Mouse (Mus musculus) left cerebral cortex, adult 9 months (tissue): ENCODE data around the gene Grik2.
"Not testable (repeated sequence)": the region's sequence is repeated elsewhere in the genome, so short reads cannot be mapped to it uniquely, and the experiment has no call there.

Experiments used
- DNase-seq, 2 experiments: peaks; one replicate each; pipeline ENCODE4 v3.0.0; 2022; ENCODE audit warnings: low spot score in 2 of 2

Grik2 gene

DNA sequence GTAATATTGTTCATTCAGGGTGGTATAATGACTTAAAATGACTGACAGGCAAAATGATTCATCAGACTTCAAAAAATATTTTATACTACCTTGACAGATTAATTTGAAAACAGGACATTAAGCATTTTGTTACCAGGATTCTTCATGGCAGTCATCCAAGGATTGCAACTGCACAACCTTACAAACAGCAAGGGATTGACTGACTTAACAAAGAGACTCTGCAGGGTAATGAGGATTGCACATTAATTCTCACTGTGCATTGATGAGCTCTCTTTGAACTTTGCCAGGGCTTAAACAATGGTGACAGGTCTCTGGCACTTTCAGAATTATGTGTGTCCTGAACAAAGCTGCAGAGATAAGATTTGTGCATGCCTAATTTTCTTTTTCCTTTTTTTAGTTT is 466.2 kb downstream of the Grik2 start:
- DNase-seq, result no peak

DNA sequence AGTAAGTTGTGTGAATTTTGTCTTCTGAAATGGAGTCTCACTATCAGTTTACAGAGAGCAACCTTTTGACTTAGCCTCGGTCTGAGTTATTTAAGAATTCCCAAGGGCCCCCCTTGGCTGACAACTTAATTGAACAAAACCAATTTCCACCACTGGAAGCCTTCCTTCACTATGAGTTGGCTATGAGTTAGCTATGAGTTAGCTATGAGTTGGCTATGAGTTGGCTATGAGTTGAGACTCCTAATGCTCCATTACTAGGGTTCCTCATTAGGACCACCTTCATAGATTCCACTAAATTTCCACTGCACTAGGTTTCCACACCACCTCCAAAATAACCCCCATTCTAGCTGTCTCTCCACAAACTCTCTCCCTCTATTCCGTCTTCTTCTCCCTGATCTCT is 468.7 kb downstream of the Grik2 start:
- no peak for DNase-seq

DNA sequence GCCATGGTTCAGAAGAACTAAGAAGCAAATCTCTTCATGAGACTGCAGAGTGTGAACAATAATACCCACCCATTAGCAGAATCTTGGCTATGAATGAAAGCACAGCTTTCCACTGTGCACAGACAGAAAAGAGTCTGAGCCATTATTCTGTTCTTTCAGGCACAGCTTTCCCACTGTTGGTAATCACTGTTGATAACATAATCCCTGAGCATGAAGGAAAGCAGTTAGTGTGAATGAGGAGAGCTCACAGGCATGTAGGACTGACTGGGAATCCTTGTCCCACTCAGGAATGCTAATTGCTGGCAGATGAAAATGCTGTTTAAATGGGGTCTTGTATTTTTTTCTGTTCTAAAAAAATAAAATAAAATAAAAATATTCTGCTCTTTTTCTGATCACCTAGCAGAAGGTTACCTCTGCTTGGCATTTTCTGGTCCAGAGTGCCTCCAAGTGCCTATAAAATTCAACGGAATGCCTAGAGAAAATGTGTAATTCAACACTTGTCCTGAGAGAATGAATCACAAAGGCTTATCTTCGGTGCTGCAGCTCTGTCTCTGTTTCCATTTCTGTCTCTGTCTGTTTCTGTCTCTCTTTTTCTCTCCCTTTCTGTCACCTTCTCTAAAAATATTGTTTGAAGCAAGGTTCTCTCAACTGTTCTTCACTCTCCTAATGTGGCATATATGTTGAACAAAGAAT is 532.2 kb downstream of the Grik2 start:
- DNase-seq, result no peak

- DNase-seq, result not testable (repeated sequence)
These were observed 551.2 kb downstream of the Grik2 start for GRCm38 (mm10) chr10:49237356-49237755.

GRCm38 (mm10) chr10:49236844-49237243 is 551.7 kb downstream of the Grik2 start:
- not testable (repeated sequence) for DNase-seq

DNA sequence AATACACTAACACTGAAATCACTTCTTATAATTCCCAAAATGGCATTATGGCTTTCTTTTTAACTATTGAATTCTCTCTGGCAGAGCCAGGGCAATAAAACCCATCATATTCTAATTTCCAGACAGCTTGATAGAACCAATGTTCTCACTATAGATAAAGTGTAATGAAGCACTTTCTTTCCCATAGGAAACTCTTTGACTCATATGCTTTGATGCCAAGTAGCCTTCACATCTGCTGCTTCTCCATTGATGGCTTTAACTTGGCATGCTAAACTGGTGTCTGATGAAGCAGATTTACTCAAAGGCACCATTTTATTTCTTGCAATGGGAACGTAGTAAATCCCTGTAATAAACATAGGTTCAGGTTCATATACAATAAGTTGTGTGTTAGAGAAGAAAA is 568.5 kb downstream of the Grik2 start:
- DNase-seq, result no peak

DNA sequence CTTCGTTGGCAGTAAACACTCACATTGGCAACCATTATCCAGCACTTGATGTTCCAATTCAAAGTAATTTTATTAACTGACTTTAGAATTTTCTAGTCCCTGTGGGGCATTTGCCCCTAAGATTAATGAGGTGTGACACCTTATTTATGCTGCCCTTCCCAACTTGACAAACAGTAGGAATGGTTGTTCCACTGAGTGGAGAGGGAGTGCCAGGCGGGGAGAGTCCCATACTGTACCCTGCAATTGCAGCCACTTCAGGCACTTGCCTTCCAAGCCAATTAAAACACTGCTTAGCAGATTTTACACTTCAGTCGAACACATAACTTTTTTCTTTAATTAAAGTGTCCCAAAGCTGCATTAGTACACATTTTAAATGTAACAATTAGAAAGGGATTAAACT is 568.9 kb downstream of the Grik2 start:
- no peak for DNase-seq

DNA sequence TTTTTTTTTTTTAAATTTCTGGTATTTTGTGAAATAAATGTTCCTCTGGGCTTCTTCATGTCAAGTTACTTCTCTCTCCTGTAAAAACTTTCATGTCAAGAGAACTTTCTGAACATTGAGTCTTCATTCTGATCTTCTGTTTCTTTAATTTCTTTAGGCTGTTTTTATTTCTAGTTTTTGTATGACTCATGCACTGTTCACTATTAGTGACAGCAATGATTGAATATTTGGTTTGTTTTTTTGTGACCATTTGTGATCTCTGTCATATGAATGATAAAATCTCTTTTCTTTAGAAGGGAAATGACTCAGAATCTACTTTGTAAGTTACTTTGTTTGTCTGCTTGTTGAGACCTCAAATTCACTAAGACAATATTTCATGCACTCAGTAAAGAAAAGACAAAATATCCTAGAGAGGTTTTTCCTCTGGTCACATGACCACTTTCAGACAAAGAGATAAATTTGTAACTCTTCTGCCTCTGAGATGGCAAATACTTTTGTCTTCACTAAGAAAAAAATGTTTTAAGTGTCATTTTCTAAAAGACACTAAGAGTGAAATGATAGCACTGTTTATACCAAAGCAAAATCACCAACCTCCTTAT is 596.7 kb downstream of the Grik2 start:
- DNase-seq, result no peak

- DNase-seq, result no peak
These were observed 597.3 kb downstream of the Grik2 start for GRCm38 (mm10) chr10:49191291-49191690.

- DNase-seq, result no peak
These were observed 634.4 kb downstream of the Grik2 start for GRCm38 (mm10) chr10:49154134-49154533.

DNA sequence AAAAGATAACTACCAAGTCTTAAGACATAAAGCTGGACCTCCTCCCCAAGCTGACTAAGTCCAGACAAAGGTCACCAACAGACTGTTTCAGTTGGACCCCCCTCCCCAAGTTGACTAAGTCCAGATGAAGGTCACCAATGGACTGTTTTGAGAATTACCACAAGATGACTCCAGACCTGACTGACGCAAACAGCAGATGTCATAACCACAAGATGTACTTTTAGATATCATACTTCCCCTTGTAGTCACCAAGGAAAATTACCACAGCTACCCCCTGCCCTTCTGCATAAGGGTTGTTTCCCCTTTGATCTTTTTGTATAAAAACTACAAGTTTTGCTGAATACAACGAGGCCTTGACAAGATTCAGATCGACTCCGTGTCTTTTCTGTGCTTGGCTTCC is 637.1 kb downstream of the Grik2 start:
- DNase-seq, result not testable (repeated sequence)

DNA sequence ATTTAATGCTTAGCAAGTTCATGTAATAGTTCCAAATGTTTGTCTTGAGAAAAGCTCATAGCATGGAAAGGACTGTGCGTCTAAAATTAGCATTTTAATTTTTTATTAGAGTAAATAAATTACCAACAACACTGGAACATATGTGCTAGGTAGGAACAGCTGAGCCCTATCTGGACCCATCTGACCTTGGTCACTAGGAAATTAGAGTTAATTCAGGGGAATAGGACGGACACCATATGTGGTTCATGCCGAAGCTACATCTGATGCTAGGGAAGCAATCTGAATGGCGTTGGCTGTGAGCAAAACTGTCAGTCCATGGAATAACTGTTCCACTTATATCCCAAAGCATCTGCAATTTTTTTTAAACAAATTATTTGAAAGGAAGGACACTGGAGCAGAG is 638.9 kb downstream of the Grik2 start:
- DNase-seq, result no peak

DNA sequence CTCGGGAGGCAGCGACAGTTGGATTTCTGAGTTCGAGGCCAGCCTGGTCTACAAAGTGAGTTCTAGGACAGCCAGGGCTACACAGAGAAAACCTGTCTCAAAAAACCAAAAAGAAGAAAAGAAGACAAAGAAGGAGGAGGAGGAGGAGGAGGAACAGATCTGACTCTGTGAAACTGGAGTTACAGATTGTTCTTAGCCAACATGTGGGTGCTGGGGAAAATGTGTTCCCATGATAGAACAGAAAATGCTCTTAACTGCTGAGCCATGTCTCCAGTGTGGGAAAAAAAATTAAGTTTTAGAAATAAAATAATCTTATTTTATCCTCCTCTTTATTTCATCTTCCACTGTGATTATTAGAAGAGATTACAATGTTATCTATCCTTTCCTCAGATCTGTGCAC is 645.9 kb downstream of the Grik2 start:
- DNase-seq, result no peak

DNA sequence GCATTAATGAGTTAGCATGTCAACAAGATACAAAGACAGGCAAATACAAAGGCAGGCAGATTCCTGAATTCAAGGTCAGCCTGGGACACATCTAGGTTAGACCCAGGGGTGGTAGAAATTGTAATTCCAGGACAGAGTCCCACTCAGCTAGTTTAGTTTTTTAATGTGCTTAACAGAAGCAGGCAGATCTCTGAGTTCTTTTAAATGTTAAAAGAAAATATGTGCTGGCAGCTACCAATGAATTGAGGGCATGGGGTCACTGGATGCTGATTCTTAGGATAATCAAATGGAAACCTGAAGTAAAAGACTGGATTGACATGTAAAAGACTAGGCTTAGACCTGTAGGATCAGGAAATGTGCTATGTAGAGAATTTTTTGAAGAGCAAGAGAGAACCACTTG is 651.8 kb downstream of the Grik2 start:
- DNase-seq, result no peak

DNA sequence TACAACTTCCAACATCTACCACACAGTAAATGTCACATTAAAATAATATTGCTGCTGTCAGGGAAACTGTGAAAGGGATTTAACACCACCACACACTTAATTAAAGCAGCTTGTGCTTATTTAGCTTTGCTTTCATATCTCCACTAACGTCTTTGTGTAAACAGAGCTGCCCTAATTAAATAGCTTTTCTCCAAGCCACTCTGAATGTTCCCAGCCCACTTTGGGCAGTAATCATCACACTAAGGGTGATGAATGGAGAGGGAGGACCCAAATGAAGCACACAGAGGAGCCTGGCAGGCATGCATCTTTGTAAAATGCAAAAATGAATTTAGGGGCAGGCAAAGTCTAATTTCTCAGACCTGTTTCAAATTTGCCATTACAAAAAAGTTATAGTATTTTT is 657.3 kb downstream of the Grik2 start:
- no peak for DNase-seq

GRCm38 (mm10) chr10:49050339-49050738 is 738.2 kb downstream of the Grik2 start:
- DNase-seq, result no peak

GRCm38 (mm10) chr10:49049391-49049790 is 739.2 kb downstream of the Grik2 start:
- no peak for DNase-seq
